Mouse (Mus musculus) layer of hippocampus, postnatal 10 days (tissue): ENCODE measurements at regions not wholly inside any gene's neighbourhood (a gene's known extent, or its start where the extent isn't known, plus 50 kb on each side); places are given as distances from the start of the nearest gene placed in this dataset.
A peak's percentile ranks its signal among the peaks of the same experiment; 100 is the strongest.

Experiments used
- DNase-seq, 2 experiments: peaks; one replicate each; pipeline ENCODE4 v3.0.0; 2021; ENCODE audit warnings: low spot score in 2 of 2

- no peak for DNase-seq
These were observed 275.6 kb upstream of the Nfe2l3 start for GRCm38 (mm10) chr6:51156836-51157370.

- DNase-seq, result no peak
These were observed 271.3 kb upstream of the Nfe2l3 start for GRCm38 (mm10) chr6:51161149-51161548.

- DNase-seq, result no peak
These were observed 270.0 kb upstream of the Nfe2l3 start for GRCm38 (mm10) chr6:51162208-51163082.

- DNase-seq, result no peak
These were observed 269.2 kb upstream of the Nfe2l3 start for GRCm38 (mm10) chr6:51163266-51163665.

GRCm38 (mm10) chr6:51163882-51164281 lies 268.6 kb upstream of the Nfe2l3 start:
- no peak for DNase-seq

- no peak for DNase-seq
These were observed 265.4 kb upstream of the Nfe2l3 start for GRCm38 (mm10) chr6:51167028-51167427.

GRCm38 (mm10) chr6:51168048-51168447 lies 264.4 kb upstream of the Nfe2l3 start:
- peak; percentile 83 to 86 for DNase-seq

- peak in 1 of 2 experiments; percentile 22 for DNase-seq
These were observed 263.4 kb upstream of the Nfe2l3 start for GRCm38 (mm10) chr6:51168775-51169695.

- no peak for DNase-seq
These were observed 262.5 kb upstream of the Nfe2l3 start for GRCm38 (mm10) chr6:51169971-51170411.

GRCm38 (mm10) chr6:51170414-51170813 lies 262.1 kb upstream of the Nfe2l3 start:
- peak; percentile 57 to 63 for DNase-seq

GRCm38 (mm10) chr6:51170871-51171270 lies 261.6 kb upstream of the Nfe2l3 start:
- DNase-seq, result peak in 1 of 2 experiments; percentile 30

GRCm38 (mm10) chr6:51171761-51172160 lies 260.7 kb upstream of the Nfe2l3 start:
- peak in 1 of 2 experiments; percentile 54 for DNase-seq

- DNase-seq, result no peak
These were observed 260.1 kb upstream of the Nfe2l3 start for GRCm38 (mm10) chr6:51172331-51172791.

GRCm38 (mm10) chr6:51172856-51173619 lies 259.4 kb upstream of the Nfe2l3 start:
- peak; percentile 52 to 57 for DNase-seq

- no peak for DNase-seq
These were observed 258.6 kb upstream of the Nfe2l3 start for GRCm38 (mm10) chr6:51173620-51174442.

- DNase-seq, result no peak
These were observed 257.9 kb upstream of the Nfe2l3 start for GRCm38 (mm10) chr6:51174443-51175021.

GRCm38 (mm10) chr6:51175616-51176590 lies 256.6 kb upstream of the Nfe2l3 start:
- no peak for DNase-seq

GRCm38 (mm10) chr6:51176791-51177433 lies 255.6 kb upstream of the Nfe2l3 start:
- DNase-seq, result no peak
